Mouse (Mus musculus): ENCODE results near the gene Cpa5.

Cpa5 gene

GRCm38 (mm10) chr6:30620994-30621393, 10.2 kb downstream of the Cpa5 start:
- CTCF ChIA-PET: interaction anchor here in 1 of 4 experiments (0.6 kb wide), 1 partner anchor 823 kb away, joined by 4 read pairs; no protein-coding TSS in a partner anchor

GRCm38 (mm10) chr6:30621986-30622389, 11.2 kb downstream of the Cpa5 start:
- ChIA-PET CTCF (interaction anchor here in 2 of 4 experiments (0.7 to 0.9 kb wide), 3 partner anchors 162 to 362 kb away, joined by 3 to 8 read pairs (median 3); no protein-coding TSS in a partner anchor), POLR2A (interaction anchor here in 1 of 4 experiments (1.9 to 2.6 kb wide), 2 partner anchors 8 to 113 kb away, joined by 5 to 7 read pairs; partner anchors contain the start of genes Ssmem1 and Tmem209)

More at GRCm38 (mm10) chr6:30620994-30621393, 10.2 kb downstream of the Cpa5 start:
- POLR2A ChIA-PET: interaction anchor here in 1 of 4 experiments (0.7 to 2.6 kb wide), 3 partner anchors 9 to 112 kb away, joined by 3 to 7 read pairs (median 5); partner anchors contain the start of genes Ssmem1 and Tmem209

- ChIA-PET CTCF (no interaction called here), POLR2A (interaction anchor here in 2 of 4 experiments (0.5 to 0.7 kb wide), 2 partner anchors 8 to 188 kb away, joined by 3 read pairs; no protein-coding TSS in a partner anchor)
Observed at GRCm38 (mm10) chr6:30624763-30625162, 14.0 kb downstream of the Cpa5 start.

- CTCF ChIA-PET: no interaction called here
- POLR2A ChIA-PET: interaction anchor here in 1 of 4 experiments (1.4 kb wide), 1 partner anchor 11 kb away, joined by 5 read pairs; no protein-coding TSS in a partner anchor
Observed at GRCm38 (mm10) chr6:30628152-30628551, 17.3 kb downstream of the Cpa5 start.

GRCm38 (mm10) chr6:30629989-30630388, 19.2 kb downstream of the Cpa5 start:
- CTCF ChIA-PET: no interaction called here
- POLR2A ChIA-PET: interaction anchor here in 1 of 4 experiments (1.3 to 1.6 kb wide), 2 partner anchors 9 to 13 kb away, joined by 6 to 7 read pairs; no protein-coding TSS in a partner anchor

GRCm38 (mm10) chr6:30635361-30635862, 24.6 kb downstream of the Cpa5 start:
- CTCF ChIA-PET: interaction anchor here in 1 of 4 experiments (0.6 kb wide), 1 partner anchor 81 kb away, joined by 5 read pairs; no protein-coding TSS in a partner anchor
- POLR2A ChIA-PET: interaction anchor here in 1 of 4 experiments (0.7 to 1.0 kb wide), 2 partner anchors 24 to 31 kb away, joined by 3 read pairs; no protein-coding TSS in a partner anchor

- POLR2A ChIA-PET: interaction anchor here in 1 of 4 experiments (0.6 to 0.7 kb wide), 2 partner anchors 32 to 970 kb away, joined by 3 read pairs; no protein-coding TSS in a partner anchor
Observed at GRCm38 (mm10) chr6:30636186-30636842, 25.5 kb downstream of the Cpa5 start.

GRCm38 (mm10) chr6:30638674-30639268, 28.0 kb downstream of the Cpa5 start, which contains the start of gene Cpa1:
Gene Cpa1 (plus strand): TSS chr6:30639218.
- CTCF ChIA-PET: no interaction called here
- POLR2A ChIA-PET: no interaction called here

More at GRCm38 (mm10) chr6:30636186-30636842, 25.5 kb downstream of the Cpa5 start:
- CTCF ChIA-PET: interaction anchor here in 1 of 4 experiments (0.7 kb wide), 1 partner anchor 301 kb away, joined by 3 read pairs; no protein-coding TSS in a partner anchor

- ChIA-PET CTCF (no interaction called here), POLR2A (interaction anchor here in 1 of 4 experiments (0.5 to 2.5 kb wide), 2 partner anchors 14 to 62 kb away, joined by 5 to 6 read pairs; no protein-coding TSS in a partner anchor)
Observed at GRCm38 (mm10) chr6:30643694-30644460, 33.1 kb downstream of the Cpa5 start.

- CTCF ChIA-PET: no interaction called here
- POLR2A ChIA-PET: interaction anchor here in 1 of 4 experiments (1.5 kb wide), 1 partner anchor 136 kb away, joined by 3 read pairs; the partner anchor contains the start of genes Ssmem1 and Tmem209
Observed at GRCm38 (mm10) chr6:30644462-30644861, 33.7 kb downstream of the Cpa5 start.

- ChIA-PET POLR2A (interaction anchor here in 1 of 4 experiments (0.6 to 1.5 kb wide), 2 partner anchors 11 to 137 kb away, joined by 3 to 4 read pairs; partner anchors contain the start of genes Ssmem1 and Tmem209), CTCF (no interaction called here)
Observed at GRCm38 (mm10) chr6:30645379-30645778, 34.6 kb downstream of the Cpa5 start.

GRCm38 (mm10) chr6:30649651-30650296, 39.0 kb downstream of the Cpa5 start:
- POLR2A ChIA-PET: interaction anchor here in 1 of 4 experiments (0.8 to 1.5 kb wide), 2 partner anchors 8 to 32 kb away, joined by 3 read pairs; no protein-coding TSS in a partner anchor

GRCm38 (mm10) chr6:30652425-30653188, 41.8 kb downstream of the Cpa5 start:
- CTCF ChIA-PET: interaction anchor here in 1 of 4 experiments (0.5 kb wide), 1 partner anchor 381 kb away, joined by 4 read pairs; no protein-coding TSS in a partner anchor
- POLR2A ChIA-PET: interaction anchor here in 1 of 4 experiments (0.6 kb wide), 1 partner anchor 1844 kb away, joined by 7 read pairs; no protein-coding TSS in a partner anchor

More at GRCm38 (mm10) chr6:30649651-30650296, 39.0 kb downstream of the Cpa5 start:
- CTCF ChIA-PET: no interaction called here

GRCm38 (mm10) chr6:30653518-30653917, 42.7 kb downstream of the Cpa5 start:
- ChIA-PET CTCF (no interaction called here), POLR2A (no interaction called here)

- CTCF ChIA-PET: interaction anchor here in 2 of 4 experiments (0.6 to 0.9 kb wide), 2 partner anchors 328 kb away, joined by 3 to 4 read pairs; no protein-coding TSS in a partner anchor
- POLR2A ChIA-PET: interaction anchor here in 1 of 4 experiments (0.5 kb wide), 1 partner anchor 119 kb away, joined by 4 read pairs; no protein-coding TSS in a partner anchor
Observed at GRCm38 (mm10) chr6:30654402-30654859, 43.6 kb downstream of the Cpa5 start.

GRCm38 (mm10) chr6:30654932-30655331, 44.1 kb downstream of the Cpa5 start:
- ChIA-PET CTCF (interaction anchor here in 2 of 4 experiments (0.6 to 0.9 kb wide), 2 partner anchors 327 to 328 kb away, joined by 3 to 4 read pairs; no protein-coding TSS in a partner anchor), POLR2A (interaction anchor here in 1 of 4 experiments (1.6 kb wide), 1 partner anchor 145 kb away, joined by 3 read pairs; the partner anchor contains the start of genes Ssmem1 and Tmem209)

- POLR2A ChIA-PET: no interaction called here
- CTCF ChIA-PET: no interaction called here
Observed at GRCm38 (mm10) chr6:30657279-30657678, 46.5 kb downstream of the Cpa5 start.
